Mouse (Mus musculus) liver, adult 2 months (tissue): ENCODE data around the gene Ogn.

Experiments
- CTCF ChIP-seq: fragments of 200-500 bp; IDR thresholded peaks from 2 replicates; pipeline ENCODE4 v1.5.1; 2011; ENCODE audit warnings: low read depth, low read length, control low read depth
- POLR2A ChIP-seq: fragments of 200-500 bp; IDR thresholded peaks from 2 replicates; pipeline ENCODE4 v1.6.1; 2011; ENCODE audit warnings: low read length, control low read depth; ENCODE audit not compliant: insufficient read depth; ENCODE audit errors: extremely low read depth

- no peak for TF ChIP-seq CTCF
- TF ChIP-seq POLR2A, result no peak
Measured at GRCm38 (mm10) chr13:49560886-49561285, 47.0 kb upstream of the Ogn start.
